Mouse (Mus musculus) CH12F3 (cell line): Measurements from ENCODE around the gene Zdhhc14.

Experiments used
- in situ Hi-C: fragments of 300-500 bp; cut with MboI; formaldehyde crosslinking; loops from 2 replicates; pipeline ENCODE4 v1.14.3; 2020; ENCODE audit warnings: low sequenced_read_pairs

Zdhhc14 gene

GRCm38 (mm10) chr17:5718768-5719387 is 226.5 kb downstream of the Zdhhc14 start:
- in situ Hi-C loops, result no loop called here

- in situ Hi-C loops, result no loop called here
Observed at GRCm38 (mm10) chr17:5722802-5723201, 230.4 kb downstream of the Zdhhc14 start.

- in situ Hi-C loops, result no loop called here
Observed at GRCm38 (mm10) chr17:5723601-5724189, 231.3 kb downstream of the Zdhhc14 start.

- in situ Hi-C loops, result no loop called here
Observed at GRCm38 (mm10) chr17:5729587-5730125, 237.3 kb downstream of the Zdhhc14 start.

GRCm38 (mm10) chr17:5730538-5730937 is 238.2 kb downstream of the Zdhhc14 start:
- in situ Hi-C loops, result no loop called here

GRCm38 (mm10) chr17:5733400-5733799 is 241.0 kb downstream of the Zdhhc14 start:
- in situ Hi-C loops, result no loop called here

GRCm38 (mm10) chr17:5741061-5741460 is 248.7 kb downstream of the Zdhhc14 start:
- in situ Hi-C loops, result no loop called here

- in situ Hi-C loops, result no loop called here
Observed at GRCm38 (mm10) chr17:5744016-5744415, 251.7 kb downstream of the Zdhhc14 start.

GRCm38 (mm10) chr17:5746378-5746777 is 254.0 kb downstream of the Zdhhc14 start:
- in situ Hi-C loops, result no loop called here

GRCm38 (mm10) chr17:5747539-5748500 is 255.5 kb downstream of the Zdhhc14 start:
- in situ Hi-C loops, result no loop called here

- in situ Hi-C loops, result no loop called here
Observed at GRCm38 (mm10) chr17:5748501-5748894, 256.1 kb downstream of the Zdhhc14 start.

- in situ Hi-C loops, result loop anchor here (5.0 kb wide), 1 partner anchor 308 kb away; the partner anchor contains the start of gene Tmem242
Observed at GRCm38 (mm10) chr17:5750278-5750677, 257.9 kb downstream of the Zdhhc14 start.

- in situ Hi-C loops, result loop anchor here (5.0 kb wide), 1 partner anchor 309 kb away; the partner anchor contains the start of gene Tmem242
Observed at GRCm38 (mm10) chr17:5751066-5751465, 258.7 kb downstream of the Zdhhc14 start.

GRCm38 (mm10) chr17:5752322-5752715 is 260.0 kb downstream of the Zdhhc14 start:
- in situ Hi-C loops, result loop anchor here (5.0 kb wide), 1 partner anchor 310 kb away; the partner anchor contains the start of gene Tmem242

- in situ Hi-C loops, result loop anchor here (5.0 kb wide), 1 partner anchor 311 kb away; the partner anchor contains the start of gene Tmem242
Observed at GRCm38 (mm10) chr17:5752716-5753585, 260.6 kb downstream of the Zdhhc14 start.

- in situ Hi-C loops, result no loop called here
Observed at GRCm38 (mm10) chr17:5755489-5755888, 263.1 kb downstream of the Zdhhc14 start.

- in situ Hi-C loops, result no loop called here
Observed at GRCm38 (mm10) chr17:5756065-5756464, 263.7 kb downstream of the Zdhhc14 start.

GRCm38 (mm10) chr17:5756855-5757254 is 264.5 kb downstream of the Zdhhc14 start:
- in situ Hi-C loops, result no loop called here

GRCm38 (mm10) chr17:5763768-5764167 is 271.4 kb downstream of the Zdhhc14 start:
- in situ Hi-C loops, result no loop called here

- in situ Hi-C loops, result no loop called here
Observed at GRCm38 (mm10) chr17:5764270-5764669, 271.9 kb downstream of the Zdhhc14 start.
